Mouse (Mus musculus): Measurements from ENCODE around the gene Farsa.

DNA sequence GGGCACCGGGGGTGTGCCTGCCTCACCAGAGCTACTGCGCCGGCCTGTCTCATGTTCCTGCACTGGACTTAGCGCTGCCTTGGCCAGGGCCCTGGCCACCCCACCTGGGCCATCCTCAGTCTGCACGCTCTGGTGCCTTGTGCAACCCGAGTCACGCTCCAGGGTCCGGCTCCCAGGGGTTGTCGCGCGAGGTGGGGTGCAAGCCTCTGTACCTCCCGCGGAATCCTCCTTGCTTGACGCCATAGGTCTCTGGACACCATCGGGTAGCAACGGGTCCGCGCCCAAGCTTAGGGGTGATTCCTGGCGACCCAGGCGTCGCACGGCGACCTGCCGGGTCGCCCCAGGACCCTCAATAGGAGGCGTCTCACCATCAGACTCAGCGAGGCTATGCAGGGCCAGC lies 55.6 kb downstream of the Farsa start:
- TF ChIP-seq CTCF (IDR thresholded peaks at IDR 0.05; ENCODE audit: low read depth) (no peak), EP300 (optimal IDR thresholded peaks at IDR 0.05) (no peak)
